Mouse (Mus musculus) adrenal gland, postnatal 10 days (tissue): ENCODE measurements at regions not wholly inside any gene's neighbourhood (a gene's known extent, or its start where the extent isn't known, plus 50 kb on each side); places are given as distances from the start of the nearest gene placed in this dataset.
A peak's percentile ranks its signal among the peaks of the same experiment; 100 is the strongest.

ENCODE experiments used
- DNase-seq: peaks from one replicate; pipeline ENCODE4 v3.0.0; 2021; ENCODE audit warnings: mixed read lengths

GRCm38 (mm10) chr9:101649816-101650215 lies 211.8 kb upstream of the 9630041A04Rik start:
- no peak for DNase-seq

GRCm38 (mm10) chr9:101641524-101641923 lies 220.1 kb upstream of the 9630041A04Rik start:
- no peak for DNase-seq

GRCm38 (mm10) chr9:101640598-101640997 lies 221.0 kb upstream of the 9630041A04Rik start:
- DNase-seq, result no peak

- DNase-seq, result no peak
Measured at GRCm38 (mm10) chr9:101616261-101616660, 245.4 kb upstream of the 9630041A04Rik start.

- DNase-seq, result no peak
Measured at GRCm38 (mm10) chr9:101615176-101615575, 246.5 kb upstream of the 9630041A04Rik start.

- no peak for DNase-seq
Measured at GRCm38 (mm10) chr9:101613933-101614332, 247.7 kb upstream of the 9630041A04Rik start.

- no peak for DNase-seq
Measured at GRCm38 (mm10) chr9:101613471-101613870, 248.2 kb upstream of the 9630041A04Rik start.

- DNase-seq, result no peak
Measured at GRCm38 (mm10) chr9:101612971-101613370, 248.7 kb upstream of the 9630041A04Rik start.

- DNase-seq, result no peak
Measured at GRCm38 (mm10) chr9:101612571-101612970, 249.1 kb upstream of the 9630041A04Rik start.

GRCm38 (mm10) chr9:101611481-101611880 lies 250.2 kb upstream of the 9630041A04Rik start:
- no peak for DNase-seq

- no peak for DNase-seq
Measured at GRCm38 (mm10) chr9:101610806-101611443, 250.7 kb upstream of the 9630041A04Rik start.

GRCm38 (mm10) chr9:101610338-101610737 lies 251.3 kb upstream of the 9630041A04Rik start:
- no peak for DNase-seq

- DNase-seq, result no peak
Measured at GRCm38 (mm10) chr9:101602799-101603198, 258.8 kb upstream of the 9630041A04Rik start.

GRCm38 (mm10) chr9:101596898-101597297 lies 264.7 kb upstream of the 9630041A04Rik start:
- no peak for DNase-seq

- no peak for DNase-seq
Measured at GRCm38 (mm10) chr9:101595101-101595650, 266.5 kb upstream of the 9630041A04Rik start.

- no peak for DNase-seq
Measured at GRCm38 (mm10) chr9:101592621-101593020, 269.0 kb upstream of the 9630041A04Rik start.

- no peak for DNase-seq
Measured at GRCm38 (mm10) chr9:101591681-101592080, 270.0 kb upstream of the 9630041A04Rik start.

GRCm38 (mm10) chr9:101590310-101590709 lies 271.3 kb upstream of the 9630041A04Rik start:
- DNase-seq, result peak; percentile 36

- DNase-seq, result no peak
Measured at GRCm38 (mm10) chr9:101581064-101581463, 280.6 kb upstream of the 9630041A04Rik start.

- no peak for DNase-seq
Measured at GRCm38 (mm10) chr9:101570714-101571113, 290.9 kb upstream of the 9630041A04Rik start.

- no peak for DNase-seq
Measured at GRCm38 (mm10) chr9:101563196-101563595, 298.4 kb upstream of the 9630041A04Rik start.

- no peak for DNase-seq
Measured at GRCm38 (mm10) chr9:101559366-101559765, 302.3 kb upstream of the 9630041A04Rik start.

- DNase-seq, result no peak
Measured at GRCm38 (mm10) chr9:101555011-101555673, 303.5 kb upstream of the Ppp2r3a start.

GRCm38 (mm10) chr9:101552789-101553188 lies 301.2 kb upstream of the Ppp2r3a start:
- no peak for DNase-seq
